Mouse (Mus musculus) mouse embryonic stem cell (cell line): ENCODE measurements around the gene Hunk.

ENCODE experiments used
- in situ Hi-C, 2 experiments: fragments of 300-500 bp; cut with MboI; formaldehyde crosslinking; loops; 1 replicate in 1 of 2; 3 replicates in 1 of 2; pipeline ENCODE4 v1.14.3; 2019 to 2020; ENCODE audit warnings: low sequenced_read_pairs in 2 of 2, low pct_unique_long_range_greater_than_20kb in 1 of 2, mixed read lengths in 1 of 2; ENCODE audit not compliant: unreplicated experiment in 1 of 2

Hunk gene

GRCm38 (mm10) chr16:90385688-90386513, at the start of gene Hunk:
Gene Hunk, plus strand, starts transcription at chr16:90386013.
- in situ Hi-C loops, result loop anchor here in 1 of 2 experiments (25.0 kb wide), 1 partner anchor 251 kb away; no protein-coding TSS in a partner anchor

GRCm38 (mm10) chr16:90339026-90339425, 46.8 kb upstream of the Hunk start:
- in situ Hi-C loops, result no loop called here

GRCm38 (mm10) chr16:90341086-90341485, 44.7 kb upstream of the Hunk start:
- in situ Hi-C loops, result no loop called here

DNA sequence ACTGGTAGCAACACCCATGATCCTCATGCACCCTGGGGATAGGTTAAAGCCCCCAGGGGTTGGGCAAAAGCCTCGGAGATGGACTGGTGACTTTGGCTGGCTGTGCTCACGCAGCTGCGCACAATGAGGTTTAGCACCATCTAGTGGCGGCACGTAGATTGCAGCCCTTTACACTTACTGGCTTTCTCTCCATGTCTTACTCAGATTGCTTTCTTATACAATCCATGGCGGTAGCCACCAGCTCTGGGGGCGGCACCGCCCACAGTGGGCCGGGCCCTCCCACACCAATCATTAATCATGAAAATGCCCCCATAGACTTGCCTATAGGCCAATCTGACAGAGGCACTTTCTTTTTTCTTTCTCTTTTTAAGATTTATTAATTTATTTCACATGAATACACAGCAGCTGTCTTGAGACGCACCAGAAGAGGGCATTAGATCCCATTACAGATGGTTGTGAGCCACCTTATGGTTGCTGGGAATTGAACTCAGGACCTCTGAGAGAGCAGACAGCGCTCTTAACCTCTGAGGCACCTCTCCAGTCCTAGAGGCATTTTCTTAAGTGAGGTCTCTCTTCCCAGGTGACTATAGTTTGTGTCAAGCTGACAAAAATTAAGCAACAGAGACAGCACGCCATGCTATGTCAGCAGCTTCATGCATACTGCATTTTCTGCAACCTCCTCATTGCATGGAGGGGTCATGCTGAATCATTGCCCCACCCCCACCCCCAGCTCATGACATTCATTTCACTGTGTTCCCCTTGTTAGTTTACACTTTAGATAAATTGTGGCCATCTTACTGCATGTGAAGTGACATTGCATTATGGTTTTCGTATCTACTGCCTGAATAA, 35.9 kb upstream of the Hunk start:
- in situ Hi-C loops, result no loop called here

GRCm38 (mm10) chr16:90351726-90352125, 34.1 kb upstream of the Hunk start:
- in situ Hi-C loops, result no loop called here

GRCm38 (mm10) chr16:90352691-90353090, 33.1 kb upstream of the Hunk start:
- in situ Hi-C loops, result no loop called here

DNA sequence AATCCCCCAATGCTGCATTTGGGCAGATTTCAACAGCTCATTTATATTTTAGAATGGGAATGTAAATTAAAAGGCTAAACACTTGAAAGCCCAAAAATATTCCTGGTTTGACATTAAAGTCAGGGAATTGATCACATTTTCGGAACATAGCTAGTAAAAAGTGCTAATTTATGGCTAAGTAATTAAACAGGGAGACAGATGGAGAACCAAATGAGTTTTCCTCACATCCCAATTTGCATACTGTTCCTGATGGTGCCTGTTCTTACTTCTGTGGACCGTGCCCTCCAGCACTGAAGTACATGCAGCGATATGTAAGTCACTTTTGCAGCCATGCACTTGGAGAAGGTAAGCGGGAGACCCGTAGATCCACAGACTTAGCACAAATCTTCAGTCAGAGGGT, 32.7 kb upstream of the Hunk start:
- in situ Hi-C loops, result no loop called here

GRCm38 (mm10) chr16:90359329-90359728, 26.5 kb upstream of the Hunk start:
- in situ Hi-C loops, result no loop called here

DNA sequence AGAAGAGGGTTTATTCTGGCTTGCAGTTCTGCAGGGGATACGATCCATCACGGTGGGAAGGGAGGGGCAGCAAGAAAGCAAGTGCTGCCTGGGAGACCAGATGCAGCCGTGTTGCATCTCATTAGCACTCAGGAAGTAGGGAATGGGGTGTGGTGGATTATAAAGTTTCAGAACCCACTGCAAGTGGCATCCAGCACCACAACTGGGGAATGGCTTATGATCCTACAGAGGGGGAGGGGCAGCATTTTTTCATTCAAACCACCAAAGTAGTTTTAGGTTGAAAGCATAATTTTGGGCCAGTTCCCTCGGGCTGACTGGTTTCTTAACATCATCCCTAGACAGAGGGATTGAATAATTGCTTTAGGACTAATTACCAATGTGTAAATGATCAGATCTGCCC, 26.1 kb upstream of the Hunk start:
- in situ Hi-C loops, result no loop called here

DNA sequence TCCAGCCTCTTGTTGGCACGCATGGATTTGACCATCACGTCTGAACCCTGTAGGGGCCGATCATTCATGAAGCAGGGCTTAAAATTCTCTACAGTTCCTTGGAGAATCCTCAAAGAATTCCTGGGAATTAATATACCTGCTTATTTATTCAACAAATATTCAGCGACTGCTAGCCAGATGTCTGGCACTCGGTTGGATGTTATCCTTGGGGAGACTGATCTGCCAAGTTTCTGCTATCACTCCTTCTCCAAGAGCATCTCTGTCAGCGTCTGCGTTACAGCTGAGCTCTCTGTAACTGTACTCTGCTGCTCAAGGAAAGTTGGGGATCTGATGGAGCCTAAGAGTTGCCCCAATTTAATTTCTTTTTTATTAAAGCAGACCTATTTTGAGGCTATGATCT, 25.5 kb upstream of the Hunk start:
- in situ Hi-C loops, result no loop called here

GRCm38 (mm10) chr16:90362926-90363325, 22.9 kb upstream of the Hunk start:
- in situ Hi-C loops, result no loop called here

GRCm38 (mm10) chr16:90379897-90380296, 5.9 kb upstream of the Hunk start:
- in situ Hi-C loops, result loop anchor here (10.0 to 25.0 kb wide), 3 partner anchors 65 to 275 kb away; no protein-coding TSS in a partner anchor

- in situ Hi-C loops, result loop anchor here in 1 of 2 experiments (25.0 kb wide), 1 partner anchor 256 kb away; no protein-coding TSS in a partner anchor
These were observed 4.2 kb upstream of the Hunk start for GRCm38 (mm10) chr16:90381633-90382032.

- in situ Hi-C loops, result loop anchor here in 1 of 2 experiments (25.0 kb wide), 1 partner anchor 255 kb away; no protein-coding TSS in a partner anchor
These were observed 3.0 kb upstream of the Hunk start for GRCm38 (mm10) chr16:90382701-90383280.

GRCm38 (mm10) chr16:90384058-90384457, 1.8 kb upstream of the Hunk start:
- in situ Hi-C loops, result loop anchor here in 1 of 2 experiments (25.0 kb wide), 1 partner anchor 253 kb away; no protein-coding TSS in a partner anchor

GRCm38 (mm10) chr16:90384846-90385245, 967 bp upstream of the Hunk start:
- in situ Hi-C loops, result loop anchor here in 1 of 2 experiments (25.0 kb wide), 1 partner anchor 252 kb away; no protein-coding TSS in a partner anchor

GRCm38 (mm10) chr16:90385326-90385687, 506 bp upstream of the Hunk start:
- in situ Hi-C loops, result loop anchor here in 1 of 2 experiments (25.0 kb wide), 1 partner anchor 252 kb away; no protein-coding TSS in a partner anchor

DNA sequence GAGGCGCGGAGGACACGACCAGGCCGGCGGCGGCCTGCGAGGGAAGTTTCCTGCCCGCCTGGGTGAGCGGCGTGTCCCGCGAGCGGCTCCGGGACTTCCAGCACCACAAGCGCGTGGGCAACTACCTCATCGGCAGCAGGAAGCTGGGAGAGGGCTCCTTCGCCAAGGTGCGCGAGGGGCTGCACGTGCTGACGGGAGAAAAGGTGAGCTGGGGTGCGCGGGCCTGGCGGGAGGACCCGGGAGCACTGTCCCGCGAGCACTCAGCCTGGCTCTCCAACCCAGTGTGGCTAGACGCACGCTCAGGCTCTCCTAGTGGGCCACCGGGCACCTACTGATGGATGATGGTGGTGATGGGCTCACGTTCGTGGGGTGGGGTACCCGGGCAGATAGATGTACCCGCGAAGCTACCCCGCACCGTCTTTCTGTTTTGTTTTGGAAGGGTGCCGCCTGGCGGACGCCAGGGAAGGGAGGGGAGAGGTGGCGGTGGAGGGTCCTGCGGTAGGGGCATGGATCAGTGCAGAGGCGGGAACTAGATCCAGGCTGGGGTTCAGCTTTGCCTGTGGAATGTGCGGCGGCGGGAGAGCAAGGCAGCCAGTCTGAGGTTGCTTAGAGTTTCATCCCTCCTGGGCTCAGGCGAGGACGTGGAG, 824 bp downstream of the Hunk start:
- in situ Hi-C loops, result loop anchor here in 1 of 2 experiments (25.0 kb wide), 1 partner anchor 251 kb away; no protein-coding TSS in a partner anchor
